Mouse (Mus musculus): Measurements from ENCODE around the gene Lrp5. TPM values are rescaled to one million over a fixed set of nuclear protein-coding genes. Genes with fewer than 3 reads are reported as not detected.

The Lrp5 gene
- polyA plus RNA-seq, 1 experiment from 2014 or later = 11.3 TPM

- Histone ChIP-seq H3K27ac (ENCODE audit: low read length) (no peak overlapping the region), H3K4me2 (replicated peaks; ENCODE audit: low read depth, low read length) (no peak overlapping the region), H3K9me3 (ENCODE audit: control insufficient read depth, low read depth, low read length) (no peaks in the 10 kb centered on the region; the same call in 1 of the 2 replicates), H3K27me3 (ENCODE audit: control insufficient read depth, insufficient read depth, low read length) (no peaks in the 10 kb centered on the region), H3K4me3 (ENCODE audit: low read depth, low read length) (no peak overlapping the region), H3K36me3 (ENCODE audit: control insufficient read depth, insufficient read depth, low read length) (peaks cover 47% of the 10 kb centered on the region), H3K9ac (replicated peaks; ENCODE audit: low read depth, low read length) (no peak overlapping the region), H3K4me1 (ENCODE audit: control insufficient read depth, insufficient read depth, low read length) (no peaks in the 10 kb centered on the region)
- 93% methylated on average over 3 of the region's 3 CpGs for WGBS
- no peak for ATAC-seq (ENCODE audit: insufficient number of reproducible peaks, insufficient read depth, low FRiP score, low read depth)
Measured at GRCm38 (mm10) chr19:3647999-3648398, 38.4 kb downstream of the Lrp5 start.

GRCm38 (mm10) chr19:3645813-3646212 is 40.6 kb downstream of the Lrp5 start:
- H3K9me3 ChIP-seq (ENCODE audit: control insufficient read depth, low read depth, low read length) = no peaks in the 10 kb centered on the region
- no peak overlapping the region for H3K9ac ChIP-seq (replicated peaks; ENCODE audit: low read depth, low read length)
- no peak for ATAC-seq (ENCODE audit: insufficient number of reproducible peaks, insufficient read depth, low FRiP score, low read depth)
- H3K4me1 ChIP-seq (ENCODE audit: control insufficient read depth, insufficient read depth, low read length) = no peaks in the 10 kb centered on the region
- no peak overlapping the region for H3K4me3 ChIP-seq (ENCODE audit: low read depth, low read length)
- 81% methylated on average over 3 of the region's 3 CpGs for WGBS
- H3K36me3 ChIP-seq (ENCODE audit: control insufficient read depth, insufficient read depth, low read length) = peaks cover 36% of the 10 kb centered on the region
- H3K4me2 ChIP-seq (replicated peaks; ENCODE audit: low read depth, low read length) = no peak overlapping the region
- no peaks in the 10 kb centered on the region for H3K27me3 ChIP-seq (ENCODE audit: control insufficient read depth, insufficient read depth, low read length)
- no peak overlapping the region for H3K27ac ChIP-seq (ENCODE audit: low read length)

- no peaks in the 10 kb centered on the region for H3K27me3 ChIP-seq (ENCODE audit: control insufficient read depth, insufficient read depth, low read length)
- no peaks in the 10 kb centered on the region for H3K9me3 ChIP-seq (ENCODE audit: control insufficient read depth, low read depth, low read length)
- H3K9ac ChIP-seq (replicated peaks; ENCODE audit: low read depth, low read length) = no peak overlapping the region
- H3K36me3 ChIP-seq (ENCODE audit: control insufficient read depth, insufficient read depth, low read length) = peaks cover 33% of the 10 kb centered on the region
- WGBS = 90% methylated on average over 4 of the region's 4 CpGs
- no peak overlapping the region for H3K4me3 ChIP-seq (ENCODE audit: low read depth, low read length)
- H3K4me2 ChIP-seq (replicated peaks; ENCODE audit: low read depth, low read length) = no peak overlapping the region
- H3K27ac ChIP-seq (ENCODE audit: low read length) = no peak overlapping the region
- H3K4me1 ChIP-seq (ENCODE audit: control insufficient read depth, insufficient read depth, low read length) = no peaks in the 10 kb centered on the region
- no peak for ATAC-seq (ENCODE audit: insufficient number of reproducible peaks, insufficient read depth, low FRiP score, low read depth)
Measured at GRCm38 (mm10) chr19:3645318-3645717, 41.0 kb downstream of the Lrp5 start.

- H3K27ac ChIP-seq (ENCODE audit: low read length) = no peak overlapping the region
- 89% methylated on average over 7 of the region's 7 CpGs for WGBS
- H3K4me2 ChIP-seq (replicated peaks; ENCODE audit: low read depth, low read length) = no peak overlapping the region
- H3K9ac ChIP-seq (replicated peaks; ENCODE audit: low read depth, low read length) = no peak overlapping the region
- peaks cover 15% of the 10 kb centered on the region for H3K36me3 ChIP-seq (ENCODE audit: control insufficient read depth, insufficient read depth, low read length)
- no peak overlapping the region for H3K4me3 ChIP-seq (ENCODE audit: low read depth, low read length)
- no peaks in the 10 kb centered on the region for H3K27me3 ChIP-seq (ENCODE audit: control insufficient read depth, insufficient read depth, low read length)
- peaks cover 14% of the 10 kb centered on the region for H3K4me1 ChIP-seq (ENCODE audit: control insufficient read depth, insufficient read depth, low read length)
- ATAC-seq (ENCODE audit: insufficient number of reproducible peaks, insufficient read depth, low FRiP score, low read depth) = no peak
- H3K9me3 ChIP-seq (ENCODE audit: control insufficient read depth, low read depth, low read length) = no peaks in the 10 kb centered on the region
Measured at GRCm38 (mm10) chr19:3639561-3639960, 46.8 kb downstream of the Lrp5 start.

GRCm38 (mm10) chr19:3638698-3639097 is 47.7 kb downstream of the Lrp5 start:
- Histone ChIP-seq H3K27ac (ENCODE audit: low read length) (peak overlapping the region; percentile 64; the same call in 1 of the 2 replicates), H3K9me3 (ENCODE audit: control insufficient read depth, low read depth, low read length) (no peaks in the 10 kb centered on the region), H3K27me3 (ENCODE audit: control insufficient read depth, insufficient read depth, low read length) (no peaks in the 10 kb centered on the region), H3K9ac (replicated peaks; ENCODE audit: low read depth, low read length) (no peak overlapping the region), H3K4me3 (ENCODE audit: low read depth, low read length) (no peak overlapping the region), H3K4me1 (ENCODE audit: control insufficient read depth, insufficient read depth, low read length) (peaks cover 14% of the 10 kb centered on the region), H3K36me3 (ENCODE audit: control insufficient read depth, insufficient read depth, low read length) (peaks cover 11% of the 10 kb centered on the region), H3K4me2 (replicated peaks; ENCODE audit: low read depth, low read length) (no peak overlapping the region)
- peak; percentile 50; the same call in 1 of the 2 replicates for ATAC-seq (ENCODE audit: insufficient number of reproducible peaks, insufficient read depth, low FRiP score, low read depth)
- WGBS = 16% methylated on average over 8 of the region's 8 CpGs

GRCm38 (mm10) chr19:3632018-3632417 is 54.3 kb downstream of the Lrp5 start:
- no peak overlapping the region for H3K4me2 ChIP-seq (replicated peaks; ENCODE audit: low read depth, low read length)
- H3K27me3 ChIP-seq (ENCODE audit: control insufficient read depth, insufficient read depth, low read length) = no peaks in the 10 kb centered on the region
- H3K36me3 ChIP-seq (ENCODE audit: control insufficient read depth, insufficient read depth, low read length) = peaks cover 29% of the 10 kb centered on the region
- no peak overlapping the region for H3K9ac ChIP-seq (replicated peaks; ENCODE audit: low read depth, low read length)
- WGBS = 71% methylated on average over 7 of the region's 7 CpGs
- no peak overlapping the region for H3K4me3 ChIP-seq (ENCODE audit: low read depth, low read length)
- no peaks in the 10 kb centered on the region for H3K9me3 ChIP-seq (ENCODE audit: control insufficient read depth, low read depth, low read length)
- H3K27ac ChIP-seq (ENCODE audit: low read length) = no peak overlapping the region
- ATAC-seq (ENCODE audit: insufficient number of reproducible peaks, insufficient read depth, low FRiP score, low read depth) = no peak
- H3K4me1 ChIP-seq (ENCODE audit: control insufficient read depth, insufficient read depth, low read length) = no peaks in the 10 kb centered on the region

GRCm38 (mm10) chr19:3631431-3631830 is 54.9 kb downstream of the Lrp5 start:
- 89% methylated on average over 5 of the region's 5 CpGs for WGBS
- Histone ChIP-seq H3K36me3 (ENCODE audit: control insufficient read depth, insufficient read depth, low read length) (peaks cover 31% of the 10 kb centered on the region), H3K27ac (ENCODE audit: low read length) (no peak overlapping the region)

GRCm38 (mm10) chr19:3630486-3630885 is 55.9 kb downstream of the Lrp5 start:
- no peaks in the 10 kb centered on the region for H3K9me3 ChIP-seq (ENCODE audit: control insufficient read depth, low read depth, low read length)
- no peak overlapping the region for H3K4me3 ChIP-seq (ENCODE audit: low read depth, low read length)
- ATAC-seq (ENCODE audit: insufficient number of reproducible peaks, insufficient read depth, low FRiP score, low read depth) = no peak
- no peak overlapping the region for H3K27ac ChIP-seq (ENCODE audit: low read length)
- no peaks in the 10 kb centered on the region for H3K27me3 ChIP-seq (ENCODE audit: control insufficient read depth, insufficient read depth, low read length)
- H3K4me2 ChIP-seq (replicated peaks; ENCODE audit: low read depth, low read length) = no peak overlapping the region
- peaks cover 31% of the 10 kb centered on the region for H3K36me3 ChIP-seq (ENCODE audit: control insufficient read depth, insufficient read depth, low read length)
- 76% methylated on average over 5 of the region's 5 CpGs for WGBS
- no peak overlapping the region for H3K9ac ChIP-seq (replicated peaks; ENCODE audit: low read depth, low read length)
- no peaks in the 10 kb centered on the region for H3K4me1 ChIP-seq (ENCODE audit: control insufficient read depth, insufficient read depth, low read length)

More at GRCm38 (mm10) chr19:3631431-3631830, 54.9 kb downstream of the Lrp5 start:
- no peak for ATAC-seq (ENCODE audit: insufficient number of reproducible peaks, insufficient read depth, low FRiP score, low read depth)
- Histone ChIP-seq H3K4me2 (replicated peaks; ENCODE audit: low read depth, low read length) (no peak overlapping the region), H3K27me3 (ENCODE audit: control insufficient read depth, insufficient read depth, low read length) (no peaks in the 10 kb centered on the region), H3K4me1 (ENCODE audit: control insufficient read depth, insufficient read depth, low read length) (no peaks in the 10 kb centered on the region), H3K9ac (replicated peaks; ENCODE audit: low read depth, low read length) (no peak overlapping the region), H3K4me3 (ENCODE audit: low read depth, low read length) (no peak overlapping the region), H3K9me3 (ENCODE audit: control insufficient read depth, low read depth, low read length) (no peaks in the 10 kb centered on the region)

- Histone ChIP-seq H3K4me3 (ENCODE audit: low read depth, low read length) (no peak overlapping the region), H3K9me3 (ENCODE audit: control insufficient read depth, low read depth, low read length) (no peaks in the 10 kb centered on the region), H3K36me3 (ENCODE audit: control insufficient read depth, insufficient read depth, low read length) (peaks cover 34% of the 10 kb centered on the region), H3K27me3 (ENCODE audit: control insufficient read depth, insufficient read depth, low read length) (no peaks in the 10 kb centered on the region), H3K4me1 (ENCODE audit: control insufficient read depth, insufficient read depth, low read length) (no peaks in the 10 kb centered on the region), H3K9ac (replicated peaks; ENCODE audit: low read depth, low read length) (no peak overlapping the region), H3K27ac (ENCODE audit: low read length) (no peak overlapping the region), H3K4me2 (replicated peaks; ENCODE audit: low read depth, low read length) (no peak overlapping the region)
- 96% methylated on average over 20 of the region's 20 CpGs for WGBS
- no peak for ATAC-seq (ENCODE audit: insufficient number of reproducible peaks, insufficient read depth, low FRiP score, low read depth)
Measured at GRCm38 (mm10) chr19:3630027-3630426, 56.3 kb downstream of the Lrp5 start.
